Mouse (Mus musculus): ENCODE results near the gene Crocc.
A peak's percentile ranks its signal among the peaks of the same experiment; 100 is the strongest.

The Crocc gene

DNA sequence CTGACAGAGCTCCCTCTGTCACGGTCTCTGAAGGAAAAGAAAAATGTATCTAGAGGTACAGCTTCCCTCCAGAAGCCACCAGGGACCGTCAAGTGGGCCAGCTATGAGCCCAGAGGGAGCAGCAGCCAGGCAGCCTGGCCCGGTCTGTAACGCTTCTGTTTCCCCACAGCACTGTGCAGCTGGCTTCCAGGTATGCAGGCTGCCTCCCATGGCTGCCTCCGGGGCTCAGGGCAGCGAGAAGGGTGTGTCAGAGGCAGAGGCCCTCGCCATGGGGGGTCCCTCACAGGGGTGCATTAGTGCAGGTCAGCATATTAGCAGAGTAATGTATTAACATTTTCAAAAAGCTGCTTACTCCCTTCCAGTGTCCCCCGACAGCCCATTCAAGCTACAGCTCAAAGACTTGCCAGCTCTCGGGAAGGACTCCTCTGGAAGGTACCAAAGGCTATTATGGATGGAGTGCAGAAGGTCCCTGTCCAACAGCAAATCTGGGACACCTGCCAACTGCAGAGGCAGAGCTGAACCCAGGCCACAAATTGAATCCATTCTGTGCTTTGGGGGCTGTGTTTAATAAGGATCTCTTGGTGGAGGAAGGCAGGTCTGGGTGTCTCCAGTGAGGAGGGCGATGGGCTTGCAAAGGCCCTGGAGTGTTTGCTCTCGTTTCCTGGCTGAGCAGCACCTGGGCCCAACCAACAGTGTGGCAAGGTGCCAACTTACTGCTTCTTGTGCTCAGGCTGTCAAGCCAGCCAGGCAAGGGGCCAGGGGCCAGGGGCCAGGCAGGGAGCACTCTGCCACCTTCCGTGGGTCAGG is 6.6 kb upstream of the Crocc start:
- no peak for DNase-seq

DNA sequence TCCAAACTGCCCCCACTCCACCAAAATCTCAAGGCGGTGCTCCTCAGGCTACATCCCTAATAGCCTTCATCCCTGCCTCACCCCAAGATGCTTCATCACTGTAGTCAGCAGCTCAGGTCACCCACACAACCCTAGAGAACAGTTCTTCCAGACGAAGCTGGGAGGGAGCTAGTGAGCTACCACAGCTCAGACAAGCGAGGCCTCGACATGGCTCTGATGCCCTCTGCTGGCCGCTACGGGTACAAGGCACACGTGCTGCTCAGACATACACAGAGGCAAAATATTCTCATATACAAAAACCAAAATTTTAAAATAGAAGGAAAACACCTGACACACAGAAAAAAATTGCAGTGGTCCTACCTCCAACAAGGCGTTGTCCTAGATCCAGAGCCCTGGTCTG is 4.8 kb upstream of the Crocc start:
- DNase-seq: peak; percentile 68 to 77

GRCm38 (mm10) chr4:141064104-141064659 is 3.8 kb upstream of the Crocc start:
- DNase-seq: no peak

DNA sequence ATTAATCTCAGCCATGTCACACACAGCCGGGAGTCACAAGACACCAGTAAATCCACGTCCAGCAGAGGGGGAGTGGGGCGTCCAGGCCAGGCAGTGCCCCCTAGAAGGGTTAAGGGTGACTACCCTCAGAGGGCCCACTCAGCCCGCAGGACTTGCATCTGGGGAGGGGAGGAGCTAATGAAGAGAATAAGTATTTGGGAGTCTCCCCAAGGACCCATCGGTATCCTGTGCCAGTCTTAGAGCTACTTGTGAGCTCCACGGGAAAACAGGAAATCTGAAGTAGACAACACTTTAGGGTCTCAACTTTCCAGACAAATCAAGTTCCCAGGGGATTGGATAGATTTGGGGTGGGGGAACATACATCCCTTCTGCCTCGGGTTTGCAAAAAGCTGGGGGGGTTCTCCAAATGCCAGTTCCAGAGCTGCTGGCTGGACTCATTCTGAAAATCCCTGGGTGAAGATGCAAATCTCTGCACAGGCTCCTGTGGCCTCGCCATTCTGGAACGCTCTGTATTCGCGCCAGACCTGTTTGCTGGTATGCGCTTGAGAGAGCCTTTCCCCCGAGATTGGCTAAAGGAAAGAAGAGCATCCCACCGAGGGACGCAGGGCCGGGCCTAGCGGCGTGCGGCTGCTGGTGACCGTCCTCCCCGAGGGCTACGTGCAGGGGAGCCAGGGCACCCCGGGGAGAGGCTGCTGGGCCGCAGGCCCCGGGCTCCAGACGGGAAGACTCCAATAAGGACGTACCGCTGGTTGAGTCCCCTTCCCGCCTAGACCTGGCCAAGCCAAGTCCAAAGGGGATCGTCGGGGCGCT is 529 bp downstream of the Crocc start:
- DNase-seq: no peak

- no peak for DNase-seq
Measured at GRCm38 (mm10) chr4:141058835-141059234, 1.5 kb downstream of the Crocc start.

- no peak for DNase-seq
Measured at GRCm38 (mm10) chr4:141056970-141057369, 3.4 kb downstream of the Crocc start.

GRCm38 (mm10) chr4:141053568-141054161 is 6.7 kb downstream of the Crocc start:
- no peak for DNase-seq

- DNase-seq: no peak
Measured at GRCm38 (mm10) chr4:141053138-141053537, 7.2 kb downstream of the Crocc start.

DNA sequence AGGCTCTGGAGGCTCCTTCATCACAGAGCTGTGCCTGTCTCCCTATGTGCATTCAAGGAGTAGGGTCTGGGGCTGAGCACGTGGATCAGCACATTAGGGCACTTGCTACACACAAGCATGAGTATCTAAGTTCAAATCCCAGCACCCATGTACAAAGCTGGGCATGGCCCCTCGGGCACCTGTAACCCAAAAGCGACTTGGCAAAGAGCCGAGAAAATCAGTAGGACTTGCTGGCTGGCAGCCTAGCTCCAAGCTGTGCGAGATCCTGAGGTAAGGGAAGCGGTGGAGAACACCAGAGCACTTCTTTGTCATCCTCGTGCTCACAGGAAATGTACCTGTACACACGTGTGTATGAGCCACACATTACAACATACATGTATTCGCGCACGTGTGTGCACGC is 7.9 kb downstream of the Crocc start:
- DNase-seq: no peak

GRCm38 (mm10) chr4:141049476-141049835 is 10.9 kb downstream of the Crocc start:
- no peak for DNase-seq

- no peak for DNase-seq
Measured at GRCm38 (mm10) chr4:141048810-141049475, 11.4 kb downstream of the Crocc start.

DNA sequence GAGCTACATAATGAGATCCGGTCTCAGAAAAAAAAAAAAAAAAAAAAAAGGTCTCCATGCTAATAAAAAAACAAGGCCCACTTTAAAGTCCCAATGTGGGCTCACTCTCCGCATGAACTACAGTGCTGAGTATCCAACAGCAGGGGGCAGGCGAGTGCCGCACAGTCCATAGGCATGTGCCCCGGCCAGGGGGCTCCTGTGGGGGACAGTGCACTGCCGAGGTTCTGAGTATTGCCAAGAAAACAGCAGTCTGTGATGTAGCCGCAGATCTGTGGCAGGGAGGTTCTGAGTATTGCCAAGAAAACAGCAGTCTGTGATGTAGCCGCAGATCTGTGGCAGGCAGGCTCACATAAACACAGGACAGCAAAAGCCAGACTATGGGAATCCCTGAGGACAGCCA is 15.5 kb downstream of the Crocc start:
- DNase-seq: peak in 1 of 2 experiments; percentile 58

- DNase-seq: no peak
Measured at GRCm38 (mm10) chr4:141041117-141041516, 19.2 kb downstream of the Crocc start.

DNA sequence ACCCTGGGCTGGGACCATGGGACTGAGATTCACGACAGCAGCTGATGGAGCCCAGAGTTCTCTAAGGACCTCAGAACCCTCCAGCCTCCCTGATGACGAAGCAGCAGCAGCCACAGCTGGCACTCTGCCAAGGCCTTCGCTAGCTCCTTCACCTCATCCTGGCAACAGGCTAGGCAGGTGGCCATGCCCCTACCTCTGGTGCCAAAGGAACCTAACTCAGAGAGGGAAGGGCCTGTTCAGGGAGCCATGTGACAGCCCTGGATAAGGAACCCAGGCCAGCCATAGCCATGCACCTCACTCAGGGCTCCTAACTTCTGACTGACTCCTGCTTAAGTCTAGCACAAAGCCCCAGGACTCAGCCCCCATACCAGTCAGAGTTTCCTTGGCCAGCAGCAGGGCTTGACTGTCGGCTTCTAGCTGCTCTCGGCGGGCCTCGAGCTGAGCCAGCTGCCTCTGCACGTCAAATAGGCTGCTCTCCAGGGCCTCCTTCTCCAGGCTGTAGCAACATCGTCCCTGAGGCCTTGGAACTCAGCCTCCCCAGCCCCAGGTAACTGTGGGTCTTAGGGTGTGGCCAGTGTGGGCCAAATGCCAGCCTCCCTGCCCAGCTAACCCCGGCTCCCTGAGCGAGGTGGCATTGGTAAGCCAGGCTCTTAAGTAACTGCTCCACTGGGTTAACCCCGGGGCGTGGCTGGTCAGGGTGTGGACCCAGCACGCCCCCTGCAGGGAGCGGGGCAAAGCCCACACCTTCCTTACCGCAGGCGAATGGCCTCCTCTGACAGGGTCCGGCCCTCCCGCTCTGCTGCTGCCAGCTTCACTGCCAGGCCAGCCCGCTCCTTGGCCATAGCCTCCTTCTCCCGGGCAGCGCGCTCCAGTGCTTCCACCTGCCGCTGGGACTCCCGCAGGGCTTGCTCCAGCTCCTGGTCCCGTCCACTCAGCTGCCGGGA is 26.5 kb downstream of the Crocc start:
- no peak for DNase-seq

- peak; percentile 60 to 82 for DNase-seq
Measured at GRCm38 (mm10) chr4:141031733-141032132, 28.6 kb downstream of the Crocc start.

GRCm38 (mm10) chr4:141030541-141031206 is 29.7 kb downstream of the Crocc start:
- DNase-seq: no peak

- DNase-seq: no peak
Measured at GRCm38 (mm10) chr4:141024992-141025391, 35.4 kb downstream of the Crocc start.

GRCm38 (mm10) chr4:141024052-141024451 is 36.3 kb downstream of the Crocc start:
- no peak for DNase-seq

- no peak for DNase-seq
Measured at GRCm38 (mm10) chr4:141021614-141021929, 38.8 kb downstream of the Crocc start.

DNA sequence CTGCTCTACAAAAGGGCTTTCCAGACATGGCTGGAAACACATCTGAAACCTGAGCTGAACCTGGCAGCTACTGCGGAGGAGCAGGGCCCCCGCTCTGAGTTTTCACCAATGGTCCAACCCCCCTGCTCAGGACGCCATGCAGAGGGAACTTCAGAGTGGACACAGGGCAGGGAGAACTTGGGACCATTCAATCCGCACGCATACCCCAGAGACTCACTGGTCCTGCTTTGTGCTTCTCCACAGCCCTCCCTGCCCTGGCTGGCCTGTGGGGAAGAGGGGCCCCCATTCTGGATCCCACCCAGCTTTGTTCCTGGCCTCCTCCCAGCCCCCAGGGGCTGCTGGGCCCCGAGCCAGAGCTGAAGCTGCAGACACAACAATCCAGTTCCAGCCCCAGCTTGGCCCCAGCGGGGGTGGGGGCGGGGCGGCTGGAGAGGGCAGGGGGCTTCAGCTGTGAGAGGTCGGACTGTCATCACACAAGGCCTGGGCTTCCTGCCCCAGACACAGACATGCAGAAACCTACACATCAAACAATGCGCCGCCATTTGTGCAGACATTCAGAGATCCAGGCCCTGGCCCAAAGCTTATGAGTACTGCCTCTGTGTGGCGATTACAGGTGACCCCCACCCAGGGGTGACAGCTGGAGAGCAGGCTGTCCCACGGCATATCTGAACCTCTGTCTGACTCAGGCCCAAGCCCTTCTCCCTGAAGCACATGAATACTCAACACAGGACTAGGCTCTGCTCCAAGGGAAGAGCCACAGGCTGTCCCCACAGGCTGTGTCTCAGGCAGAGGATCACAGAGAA is 39.3 kb downstream of the Crocc start:
- DNase-seq: no peak

All from spleen, adult 18-20 months (tissue).